Mouse (Mus musculus) cerebellum, postnatal 25 days (tissue): ENCODE data around the gene Fam243.
A peak's percentile ranks its signal among the peaks of the same experiment; 100 is the strongest.

Experiments used
- DNase-seq, 2 experiments: peaks; one replicate each; pipeline ENCODE4 v3.0.0; 2021; ENCODE audit warnings: mixed read lengths in 2 of 2

The Fam243 gene

DNA sequence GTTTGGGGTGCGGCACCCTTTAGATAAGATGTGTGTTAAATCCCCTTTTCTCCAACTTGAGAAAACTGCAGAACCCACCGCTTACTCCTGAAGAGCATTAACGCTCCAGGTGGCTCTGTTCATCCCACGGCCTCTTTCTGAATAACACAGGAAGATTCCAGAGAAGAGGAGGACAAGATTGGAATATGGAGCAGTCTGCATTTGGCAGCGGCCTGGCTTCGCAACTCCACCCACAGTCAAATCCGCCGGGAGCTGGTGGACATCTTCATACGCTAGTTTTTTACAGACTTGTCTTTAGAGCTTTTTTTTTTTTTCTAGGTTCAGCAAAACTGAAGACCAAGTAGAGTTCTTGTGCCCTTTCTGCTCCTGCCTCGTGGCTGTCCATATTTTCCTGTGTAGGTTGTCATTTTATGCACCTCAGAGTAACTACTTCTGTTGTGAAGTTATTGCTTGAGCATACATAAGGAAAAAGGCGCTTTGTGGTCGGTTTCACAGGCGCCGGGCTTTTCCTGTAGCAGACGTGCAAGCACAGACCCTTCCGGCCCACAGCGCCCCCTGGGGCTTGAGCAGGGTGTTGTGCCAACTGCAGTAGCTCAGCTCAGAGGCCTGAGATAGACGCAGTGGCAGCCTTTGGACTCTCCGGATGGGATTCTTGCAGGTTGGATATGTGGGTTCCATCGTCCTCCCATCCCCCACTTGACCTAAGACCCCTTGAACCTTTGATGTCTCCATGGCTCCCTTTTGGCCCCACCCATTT lies 1.7 kb downstream of the Fam243 start:
- peak; percentile 32 to 63 for DNase-seq

DNA sequence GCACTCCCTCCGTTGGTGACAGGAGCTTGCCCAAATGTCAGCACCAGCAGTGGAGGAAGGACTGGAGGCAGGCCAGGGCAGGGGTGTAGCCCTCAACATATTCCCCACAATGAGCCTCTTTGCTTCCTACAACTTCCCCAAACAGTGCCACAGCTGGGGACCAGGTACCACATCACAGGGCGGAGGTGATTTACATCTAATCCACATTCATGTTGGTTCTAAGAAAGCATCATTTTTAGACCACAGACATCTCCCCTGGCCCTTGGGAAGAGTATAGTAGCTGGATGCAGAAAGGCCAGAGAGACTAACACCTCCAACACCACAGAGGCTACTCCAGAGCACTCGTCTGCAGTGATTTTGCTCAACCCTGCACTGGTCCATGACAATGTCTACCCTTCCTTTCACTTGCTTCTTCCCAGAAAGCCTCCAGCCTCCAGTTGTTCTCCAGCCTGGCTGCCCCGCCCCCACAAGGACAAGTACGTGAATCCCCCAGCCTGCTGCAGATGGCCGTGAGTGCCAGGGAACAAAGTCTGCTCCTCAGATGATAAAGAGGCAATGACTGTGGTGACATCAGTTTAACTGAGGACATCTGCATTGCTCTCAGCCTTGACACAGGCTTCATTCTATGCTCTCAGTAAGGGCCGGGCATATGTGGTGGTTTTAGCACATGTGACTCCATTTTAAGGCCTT lies 5.0 kb downstream of the Fam243 start:
- no peak for DNase-seq

DNA sequence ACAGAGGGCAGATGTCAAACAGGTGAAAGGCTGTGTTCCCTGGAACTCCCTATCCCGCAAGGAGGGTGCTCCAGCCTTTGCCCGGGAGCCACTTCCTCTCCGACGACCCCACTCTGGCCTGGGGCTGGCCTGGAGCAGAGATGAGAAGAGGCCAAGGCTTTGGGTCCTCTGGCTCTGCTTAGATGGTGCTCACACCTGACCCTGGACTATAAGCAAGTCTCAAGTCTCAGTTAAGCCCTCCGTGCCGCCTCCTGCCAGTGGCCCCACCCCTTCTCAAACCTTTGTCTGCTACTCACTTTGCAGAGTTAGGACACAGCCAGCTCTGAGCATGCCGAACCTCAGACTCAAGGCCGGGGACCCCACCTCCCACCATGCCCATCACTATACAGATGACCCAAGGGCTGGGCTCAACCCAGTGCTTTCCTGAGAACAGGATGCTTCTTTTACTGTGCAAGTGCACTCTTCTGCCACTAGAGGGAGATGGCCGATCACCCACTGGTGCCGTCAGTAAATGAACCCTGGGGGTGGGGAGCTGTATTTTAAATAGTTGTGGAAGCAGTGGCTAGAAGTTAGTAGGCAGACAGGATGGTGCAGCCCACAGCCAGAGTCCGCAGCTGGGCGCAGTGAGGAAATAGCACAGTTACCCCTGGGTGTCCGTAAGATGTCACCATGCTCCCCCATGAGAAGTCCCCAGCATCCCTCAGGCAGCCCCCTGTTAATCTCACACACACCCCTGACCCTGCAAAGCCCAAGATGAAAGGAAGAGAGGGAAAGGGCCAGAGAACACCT lies 7.1 kb downstream of the Fam243 start:
- peak; percentile 57 to 58 for DNase-seq

DNA sequence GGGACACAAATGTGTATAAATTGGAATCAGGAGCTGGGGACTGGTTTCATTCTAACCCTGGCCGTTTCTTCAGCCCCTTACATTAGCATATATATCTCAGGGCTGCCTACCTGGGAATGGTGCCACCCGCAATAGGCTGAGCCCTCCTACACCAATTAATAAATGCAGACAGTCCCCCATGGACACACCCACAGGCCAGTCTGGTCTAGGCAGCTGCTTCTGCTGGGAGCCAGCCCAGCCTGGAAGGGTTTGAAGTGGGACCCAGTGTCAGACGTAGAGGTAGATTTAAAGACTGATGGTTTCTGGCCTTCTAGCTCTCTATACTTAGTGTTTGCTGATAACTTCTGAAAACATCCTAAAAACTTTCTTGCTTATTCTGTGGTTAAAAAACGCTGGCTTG lies 12.1 kb downstream of the Fam243 start:
- no peak for DNase-seq

DNA sequence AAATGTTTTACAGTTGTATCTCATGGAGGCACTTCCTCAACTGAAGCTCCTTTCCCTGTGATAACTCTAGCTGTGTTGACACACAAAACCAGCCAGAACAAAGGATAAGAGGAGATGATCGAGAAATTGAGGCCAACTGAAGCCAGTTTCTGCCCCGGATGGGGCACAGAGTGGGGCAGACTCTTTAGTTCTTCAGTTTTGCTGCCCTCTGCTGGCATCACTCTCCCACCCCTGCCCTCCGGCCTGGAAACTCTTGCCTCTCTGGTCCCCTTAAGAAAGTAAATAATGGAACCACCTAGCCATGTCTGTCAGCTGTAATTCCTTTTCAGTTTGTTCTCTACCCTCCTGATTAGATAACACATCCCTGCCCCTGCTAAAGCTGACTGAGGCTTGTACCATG lies 13.3 kb downstream of the Fam243 start:
- DNase-seq = no peak

DNA sequence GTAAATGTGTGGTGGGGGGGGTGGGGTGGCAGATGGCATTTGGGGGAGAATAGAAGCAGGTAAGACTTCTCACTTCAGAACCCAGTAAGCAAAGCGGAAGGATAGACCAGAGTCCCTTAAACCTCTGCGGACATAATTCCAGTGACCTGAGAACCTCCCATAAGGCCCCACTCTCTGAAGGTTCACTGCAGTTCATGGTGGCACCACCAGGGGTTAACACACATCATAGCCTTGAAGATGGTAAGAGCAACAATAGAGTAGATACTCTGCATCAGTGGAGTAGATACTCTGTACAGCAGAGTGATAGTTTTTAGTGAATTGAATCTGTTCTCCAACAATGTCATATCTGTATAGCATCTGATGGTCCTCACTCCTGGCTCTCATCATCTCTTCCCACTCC lies 15.7 kb downstream of the Fam243 start:
- no peak for DNase-seq

DNA sequence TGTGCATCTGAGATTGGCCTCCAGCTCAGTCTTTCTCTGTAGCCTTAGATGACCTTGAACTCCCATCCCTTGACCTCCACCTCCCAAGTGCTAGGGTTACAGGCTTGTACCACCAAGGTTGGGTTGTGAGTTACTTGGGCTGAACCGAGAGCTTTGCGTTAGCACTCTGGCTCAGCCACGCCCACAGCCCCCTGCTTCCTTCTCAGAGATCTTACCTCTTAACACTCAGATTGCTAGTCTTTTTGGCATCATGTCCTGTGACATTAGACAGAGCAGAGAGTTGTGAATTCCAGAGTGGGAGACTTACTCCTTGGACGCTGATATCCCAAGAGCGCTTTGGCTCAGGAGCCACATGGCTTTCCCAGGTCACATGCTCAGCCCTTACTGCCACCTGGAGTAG lies 18.7 kb downstream of the Fam243 start:
- DNase-seq = no peak

DNA sequence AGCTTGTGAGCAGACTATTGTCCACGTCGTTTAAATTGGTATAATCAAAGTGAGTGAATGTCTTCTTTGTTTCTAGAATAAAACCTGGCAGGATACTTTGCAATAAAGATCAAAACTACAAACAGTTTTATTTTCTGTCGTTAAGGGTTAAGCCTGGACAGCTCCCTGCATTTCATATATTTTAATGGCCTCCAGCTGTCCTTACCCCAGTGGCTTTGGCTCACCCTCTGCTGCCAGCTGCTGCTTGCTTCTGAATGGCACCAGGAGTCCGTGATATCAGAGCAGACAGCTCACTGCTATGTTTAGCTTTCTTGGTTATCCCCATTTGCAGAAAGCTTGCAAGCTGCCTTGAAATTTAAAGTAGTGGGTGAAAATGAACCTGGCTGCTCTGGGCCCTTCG lies 19.3 kb downstream of the Fam243 start:
- DNase-seq = no peak

DNA sequence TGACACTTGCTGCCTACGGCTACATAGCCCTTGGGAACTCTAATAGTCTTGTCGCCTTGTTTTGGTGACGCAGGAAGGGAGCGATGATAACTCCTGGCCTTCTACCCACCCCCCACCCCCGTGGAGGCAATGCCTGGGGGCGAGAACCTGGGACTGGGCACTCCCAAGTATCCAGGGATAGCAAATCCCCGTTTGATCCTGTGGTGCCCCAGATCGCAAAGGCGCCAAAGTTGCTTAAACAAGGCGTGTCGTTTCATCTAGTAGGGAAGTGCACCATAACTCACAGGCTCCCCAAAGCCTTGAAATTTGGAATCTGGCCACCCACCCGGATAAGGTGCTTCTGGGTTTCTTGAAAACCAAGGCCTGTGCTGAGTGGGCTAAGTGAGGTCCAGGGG lies 19.8 kb downstream of the Fam243 start:
- no peak for DNase-seq

DNA sequence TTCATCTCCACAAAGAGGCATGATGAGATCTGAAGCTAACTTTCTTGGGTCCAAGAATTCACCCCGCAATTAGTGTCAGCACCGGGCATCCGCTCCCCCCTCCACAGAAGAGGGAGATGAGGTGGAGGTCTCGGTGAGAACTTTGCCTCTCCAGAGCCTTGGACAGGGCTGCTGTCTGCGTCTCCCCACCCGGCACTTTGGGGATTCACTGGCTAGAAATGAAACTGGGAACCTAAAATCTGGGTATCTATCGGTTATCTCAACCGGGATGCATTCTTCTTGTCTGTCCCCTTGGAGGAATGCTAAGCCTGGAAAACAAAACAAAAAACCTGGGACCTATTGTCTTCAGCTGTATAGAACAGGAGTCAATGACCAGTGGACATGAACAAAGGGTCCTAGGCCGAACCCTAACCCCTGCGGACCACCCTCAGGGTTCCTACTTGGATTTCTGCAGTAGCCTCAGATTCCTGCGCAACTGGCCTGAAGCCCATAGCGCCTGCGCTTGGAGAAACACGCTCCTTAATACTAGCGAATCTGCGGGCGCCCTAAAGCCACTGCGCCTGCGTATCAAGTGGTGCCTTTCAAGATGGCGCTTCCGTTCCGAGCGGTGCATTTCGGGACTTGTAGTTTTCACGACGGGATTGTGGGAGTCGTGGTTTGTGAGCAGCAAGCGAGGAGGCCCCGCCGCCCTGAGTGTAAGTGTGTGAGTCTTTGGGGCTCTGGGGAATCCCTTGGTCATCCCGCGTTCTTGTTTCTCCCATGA lies 20.4 kb downstream of the Fam243 start, which contains the start of gene Smim11:
Gene Smim11, plus strand, starts transcription at position 638 of the 763 bp plus-strand sequence.
- DNase-seq = peak; percentile 94 to 96

DNA sequence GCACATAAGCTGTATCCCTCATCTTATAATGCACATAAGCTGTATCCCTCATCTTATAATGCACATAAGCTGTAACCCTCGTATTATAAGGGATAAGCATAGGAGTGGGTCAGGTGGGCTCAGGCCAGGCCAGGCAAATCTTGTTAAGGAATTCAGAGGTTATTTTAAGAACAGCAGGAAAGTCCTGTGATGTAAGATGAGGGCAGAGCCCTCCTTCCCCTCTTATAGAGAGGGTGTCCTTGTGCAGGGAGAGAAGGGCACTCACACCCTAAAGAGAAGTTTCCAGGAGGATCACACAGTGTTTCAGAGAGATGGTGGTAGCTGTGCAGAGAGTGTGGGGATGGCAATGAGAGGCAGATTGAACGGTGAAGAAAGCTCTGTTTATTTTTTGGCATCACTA lies 25.9 kb downstream of the Fam243 start:
- DNase-seq = no peak

DNA sequence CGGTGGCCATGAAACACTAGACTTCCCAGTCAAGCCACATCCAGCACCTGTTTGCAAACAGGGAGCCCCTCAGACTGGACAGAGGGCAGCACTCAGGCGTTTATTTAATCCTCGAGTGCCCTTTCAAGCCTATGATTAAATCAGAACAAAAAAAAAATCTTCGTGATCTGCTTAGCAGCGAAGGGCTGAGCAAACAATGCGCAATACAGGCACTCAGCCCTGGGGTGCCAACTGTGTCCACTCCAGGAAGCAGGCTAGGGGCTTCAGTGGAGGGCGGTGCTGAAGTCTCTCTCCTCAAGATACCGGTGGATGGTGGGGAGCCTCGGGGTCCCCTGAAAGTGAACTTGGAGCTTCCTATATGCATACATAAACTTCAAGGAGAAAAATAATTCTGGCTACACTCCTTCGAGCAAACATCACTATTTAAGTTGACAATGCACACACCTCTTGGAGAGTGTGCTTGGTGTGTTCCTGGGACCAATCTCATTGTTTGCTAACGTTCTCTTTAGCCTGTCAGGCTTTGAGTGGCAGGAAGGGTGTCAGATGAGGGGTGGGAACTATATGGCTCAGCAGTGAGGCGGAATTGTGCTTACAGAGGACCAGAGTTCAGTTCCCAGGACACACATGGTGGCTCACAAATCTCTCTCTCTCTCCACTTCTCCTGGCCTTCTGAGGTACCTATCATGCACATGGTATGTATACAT lies 26.8 kb downstream of the Fam243 start:
- no peak for DNase-seq

DNA sequence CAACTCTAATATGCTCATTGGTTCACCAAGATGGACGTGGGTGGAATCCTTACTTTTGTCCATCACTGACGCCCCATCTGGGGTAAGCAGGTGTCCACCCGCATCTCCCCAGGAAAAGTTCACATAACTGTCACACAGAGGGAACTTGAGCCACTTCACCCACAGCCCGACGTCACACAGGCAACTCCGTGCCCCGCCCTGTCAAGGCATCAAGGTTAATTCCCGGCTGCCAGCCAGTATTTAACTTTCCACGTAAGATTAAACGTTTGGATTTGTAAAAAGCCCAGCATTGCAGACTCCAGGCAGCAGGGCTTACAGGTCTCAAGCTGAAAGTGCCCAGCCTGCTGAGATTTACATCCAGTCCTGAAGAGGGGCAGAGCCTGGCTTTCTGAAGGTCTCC lies 29.1 kb downstream of the Fam243 start, which contains the start of gene Kcne2:
Gene Kcne2, plus strand, starts transcription at position 289 of the 400 bp plus-strand sequence.
- DNase-seq = no peak

DNA sequence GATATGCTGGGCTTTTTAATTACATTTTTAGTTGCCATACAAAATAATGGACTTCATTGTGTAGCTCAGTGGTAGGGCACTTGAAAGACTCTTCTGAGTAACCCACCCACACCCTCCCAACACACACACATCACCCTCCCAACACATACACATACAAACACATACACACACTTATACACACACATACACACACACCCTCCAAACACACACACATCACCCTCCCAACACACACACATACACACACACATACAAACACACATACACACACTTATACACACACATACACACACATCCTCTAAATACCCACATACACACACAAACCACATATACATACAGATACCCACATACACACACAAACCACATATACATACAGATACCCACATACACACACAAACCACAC lies 31.2 kb downstream of the Fam243 start:
- DNase-seq = no peak

DNA sequence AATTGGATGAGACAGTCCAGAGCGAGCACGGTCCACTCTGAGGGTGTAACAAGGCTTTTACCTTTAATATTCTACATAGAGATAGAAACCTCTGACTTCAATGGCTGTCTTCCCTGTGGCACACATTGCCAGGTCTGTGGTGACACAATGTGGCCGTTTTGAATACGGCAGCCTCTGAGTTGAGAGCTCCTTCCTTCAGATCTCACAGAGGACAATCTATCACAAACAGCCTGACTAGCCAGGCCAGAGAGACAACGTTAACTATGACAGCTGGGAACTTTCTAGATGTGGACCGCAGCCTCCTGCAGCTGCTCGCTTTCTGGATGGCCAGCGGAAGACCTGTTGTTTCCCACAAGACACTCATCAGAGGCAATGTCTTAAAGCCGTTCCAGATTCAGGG lies 32.5 kb downstream of the Fam243 start:
- peak in 1 of 2 experiments; percentile 32 for DNase-seq

DNA sequence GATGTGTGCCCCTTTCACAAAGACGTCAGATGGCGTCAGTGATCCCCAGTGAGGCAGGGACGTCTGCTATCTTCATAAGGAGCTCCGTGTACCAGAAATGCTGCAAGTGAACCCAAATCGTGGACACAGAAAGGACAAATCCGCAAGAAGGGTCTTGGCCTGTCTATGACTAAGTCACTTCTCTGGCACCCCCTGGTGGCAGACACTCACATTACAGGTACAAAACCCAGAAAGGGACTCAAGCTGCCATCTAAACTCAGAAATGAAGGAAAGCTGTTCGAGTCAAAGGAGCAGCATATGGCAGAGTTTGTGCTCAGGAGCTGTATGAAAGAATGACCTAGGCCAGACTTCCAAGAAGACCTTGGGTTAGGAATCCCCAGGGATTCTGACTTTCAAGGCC lies 34.6 kb downstream of the Fam243 start:
- DNase-seq = peak; percentile 90 to 94

DNA sequence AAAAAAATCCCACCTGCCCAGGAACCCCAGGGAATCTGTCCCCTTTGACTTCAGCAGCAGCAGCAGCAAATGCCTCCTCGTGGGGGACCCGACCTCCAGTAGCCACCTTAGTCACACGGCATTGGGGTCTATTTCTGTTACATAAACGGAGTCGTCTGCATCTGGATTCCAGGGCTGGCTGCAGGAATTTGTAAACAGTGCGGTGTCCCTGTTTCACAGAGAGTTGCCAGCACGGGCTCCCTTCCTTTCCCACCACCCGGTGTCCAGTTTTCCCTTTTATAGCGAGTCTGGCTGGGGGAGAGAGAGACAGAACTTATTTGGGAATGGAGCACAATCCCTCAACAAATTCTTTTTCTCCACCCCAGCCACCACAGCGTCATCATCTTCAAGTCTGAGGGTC lies 36.2 kb downstream of the Fam243 start:
- DNase-seq = no peak

DNA sequence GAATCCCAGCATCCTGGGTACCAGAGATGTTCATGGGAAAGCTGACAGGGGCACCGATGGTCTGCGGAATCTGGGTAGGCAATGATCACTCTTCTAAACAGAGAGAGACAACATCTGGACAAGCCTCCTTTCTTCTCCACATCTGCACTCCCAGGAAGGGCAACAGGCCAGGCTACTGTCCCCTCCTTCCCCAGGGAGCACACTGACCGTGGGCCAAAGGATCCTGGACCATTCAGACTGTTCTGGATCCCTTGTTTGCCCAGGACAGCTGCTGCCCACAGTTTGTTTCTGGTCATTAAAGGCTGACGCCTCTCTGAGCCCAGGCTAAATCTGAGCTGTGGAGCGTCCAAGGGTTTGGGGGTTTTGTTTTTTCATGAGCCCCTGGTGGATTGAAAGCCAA lies 38.6 kb downstream of the Fam243 start:
- no peak for DNase-seq

DNA sequence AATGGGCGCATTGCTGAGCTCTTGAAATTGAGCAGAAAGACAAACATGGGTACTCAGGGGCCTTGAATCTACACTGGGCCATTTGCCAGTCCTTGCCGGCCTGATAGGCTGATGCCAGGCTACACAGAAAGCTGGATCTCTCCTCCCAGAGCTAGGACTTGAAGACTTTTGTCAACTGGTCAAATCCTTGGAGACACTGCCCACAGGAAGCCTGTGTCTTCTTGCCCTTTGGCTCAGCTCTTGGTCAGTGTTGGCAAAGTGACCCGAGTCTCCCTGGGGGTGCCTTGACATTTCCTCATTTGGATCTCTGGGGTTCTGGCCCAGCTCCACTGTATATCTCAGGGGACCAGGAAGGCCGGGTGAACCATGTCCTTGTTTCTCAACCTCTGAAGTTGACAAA lies 45.7 kb downstream of the Fam243 start:
- peak in 1 of 2 experiments; percentile 27 for DNase-seq

DNA sequence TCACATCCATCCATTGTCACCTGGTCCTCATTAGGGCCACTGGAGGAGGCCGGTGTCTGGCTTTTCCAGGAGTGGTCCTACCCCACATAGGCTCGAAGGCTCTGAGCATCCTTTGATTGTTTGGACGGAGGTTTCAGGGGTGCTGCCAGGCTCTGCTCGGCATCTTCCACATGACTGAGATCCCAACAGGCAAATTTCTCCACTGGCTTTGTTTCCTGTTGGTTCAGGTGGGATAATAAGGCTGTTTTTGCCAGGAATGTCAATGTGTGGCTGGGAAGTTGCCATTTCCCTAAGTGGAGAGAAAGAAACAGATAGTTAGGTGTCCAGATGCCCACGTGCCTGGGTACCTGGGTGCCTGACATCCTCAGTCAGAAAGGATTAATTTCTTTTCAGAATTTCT lies 46.7 kb downstream of the Fam243 start:
- DNase-seq = peak in 1 of 2 experiments; percentile 11
